Mouse (Mus musculus): Measurements from ENCODE around the gene Olfr348. TPM values are rescaled to one million over a fixed set of nuclear protein-coding genes. Genes with fewer than 3 reads are reported as not detected.

The Olfr348 gene
- polyA plus RNA-seq (2015; fragmentation: Nextera tagmentation; extraction: Ambion mirVana), result not detected in 2 replicates

GRCm38 (mm10) chr2:36783976-36784375, at the start of gene Olfr348:
Olfr348 (plus strand) TSS chr2:36784276.
- Histone ChIP-seq H3K9me3 (replicated peaks) (no peaks in the 10 kb centered on the region; the same call in 1 of the 2 replicates), H3K27ac (no peak within 1 kb of the TSS), H3K4me2 (no peak within 1 kb of the TSS), H3K9ac (no peak within 1 kb of the TSS), H3K4me3 (replicated peaks) (no peak within 1 kb of the TSS), H3K36me3 (no peaks in the 10 kb centered on the region), H3K27me3 (no peaks in the 10 kb centered on the region), H3K4me1 (replicated peaks) (no peaks in the 10 kb centered on the region)
- WGBS (ENCODE audit: insufficient replicate concordance), result 57% methylated on average over 2 of the region's 2 CpGs
- no peak for DNase-seq
- no peak for ATAC-seq (ENCODE audit: low read depth)

- Histone ChIP-seq H3K4me1 (replicated peaks) (no peaks in the 10 kb centered on the region), H3K9ac (no peak overlapping the region), H3K27me3 (no peaks in the 10 kb centered on the region), H3K27ac (no peak overlapping the region), H3K4me2 (no peak overlapping the region), H3K4me3 (replicated peaks) (no peak overlapping the region), H3K36me3 (no peaks in the 10 kb centered on the region), H3K9me3 (replicated peaks) (no peaks in the 10 kb centered on the region)
- 37% methylated on average over 3 of the region's 3 CpGs for WGBS (ENCODE audit: insufficient replicate concordance)
- ATAC-seq (ENCODE audit: low read depth) (no peak), DNase-seq (no peak)
Measured at GRCm38 (mm10) chr2:36736226-36736625, 47.9 kb upstream of the Olfr348 start.

- no peak within 1 kb of the TSS for H3K4me3 ChIP-seq (replicated peaks)
Measured at GRCm38 (mm10) chr2:36790238-36790637, 6.2 kb downstream of the Olfr348 start, which contains the start of gene Olfr50. Olfr50 (plus strand) TSS chr2:36790538.

GRCm38 (mm10) chr2:36816932-36817331, 32.9 kb downstream of the Olfr348 start, which contains the start of gene Olfr3:
Olfr3 (minus strand) TSS chr2:36817032.
- Histone ChIP-seq H3K4me3 (replicated peaks) (no peak within 1 kb of the TSS), H3K9ac (no peak within 1 kb of the TSS), H3K36me3 (no peaks in the 10 kb centered on the region), H3K4me1 (replicated peaks) (no peaks in the 10 kb centered on the region), H3K9me3 (replicated peaks) (peaks cover 8% of the 10 kb centered on the region; the same call in 1 of the 2 replicates), H3K27ac (no peak within 1 kb of the TSS), H3K27me3 (no peaks in the 10 kb centered on the region), H3K4me2 (no peak within 1 kb of the TSS)
- WGBS (ENCODE audit: insufficient replicate concordance), result 47% methylated on average over 1 of the region's 1 CpGs
- ATAC-seq (ENCODE audit: low read depth) (no peak), DNase-seq (no peak)

More at GRCm38 (mm10) chr2:36790238-36790637, 6.2 kb downstream of the Olfr348 start, which contains the start of gene Olfr50:
- Histone ChIP-seq H3K27ac (no peak within 1 kb of the TSS), H3K4me2 (no peak within 1 kb of the TSS), H3K9ac (no peak within 1 kb of the TSS), H3K9me3 (replicated peaks) (no peaks in the 10 kb centered on the region; the same call in 1 of the 2 replicates), H3K27me3 (no peaks in the 10 kb centered on the region), H3K4me1 (replicated peaks) (no peaks in the 10 kb centered on the region), H3K36me3 (no peaks in the 10 kb centered on the region)
- ATAC-seq (ENCODE audit: low read depth), result no peak
- no peak for DNase-seq
- WGBS (ENCODE audit: insufficient replicate concordance), result 51% methylated on average over 2 of the region's 2 CpGs

Other genes starting within 250 kb of the Olfr348 start
- not detected in 2 replicates for gene Olfr344, start 217.6 kb upstream of the Olfr348 start, polyA plus RNA-seq (2015; fragmentation: Nextera tagmentation; extraction: Ambion mirVana)
- not detected in 2 replicates for gene Olfr345, start 144.2 kb upstream of the Olfr348 start, polyA plus RNA-seq (2015; fragmentation: Nextera tagmentation; extraction: Ambion mirVana)
- gene Olfr346, start 98.5 kb upstream of the Olfr348 start, polyA plus RNA-seq (2015; fragmentation: Nextera tagmentation; extraction: Ambion mirVana), result not detected in 2 replicates
- gene Olfr347, start 52.4 kb upstream of the Olfr348 start, polyA plus RNA-seq (2015; fragmentation: Nextera tagmentation; extraction: Ambion mirVana), result not detected in 2 replicates
- not detected in 2 replicates for gene Olfr50, start 6.3 kb downstream of the Olfr348 start, polyA plus RNA-seq (2015; fragmentation: Nextera tagmentation; extraction: Ambion mirVana)
- gene Olfr3, start 32.8 kb downstream of the Olfr348 start, polyA plus RNA-seq (2015; fragmentation: Nextera tagmentation; extraction: Ambion mirVana), result not detected in 2 replicates
- gene Olfr350, start 62.0 kb downstream of the Olfr348 start, polyA plus RNA-seq (2015; fragmentation: Nextera tagmentation; extraction: Ambion mirVana), result not detected in 2 replicates
- gene Olfr351, start 78.4 kb downstream of the Olfr348 start, polyA plus RNA-seq (2015; fragmentation: Nextera tagmentation; extraction: Ambion mirVana), result not detected in 2 replicates
- not detected in 2 replicates for gene Olfr352, start 84.2 kb downstream of the Olfr348 start, polyA plus RNA-seq (2015; fragmentation: Nextera tagmentation; extraction: Ambion mirVana)
- gene Olfr353, start 108.7 kb downstream of the Olfr348 start, polyA plus RNA-seq (2015; fragmentation: Nextera tagmentation; extraction: Ambion mirVana), result not detected in 2 replicates
- gene Olfr354, start 121.4 kb downstream of the Olfr348 start, polyA plus RNA-seq (2015; fragmentation: Nextera tagmentation; extraction: Ambion mirVana), result not detected in 2 replicates
- not detected in 2 replicates for gene Olfr355, start 144.6 kb downstream of the Olfr348 start, polyA plus RNA-seq (2015; fragmentation: Nextera tagmentation; extraction: Ambion mirVana)
- gene Olfr356, start 152.8 kb downstream of the Olfr348 start, polyA plus RNA-seq (2015; fragmentation: Nextera tagmentation; extraction: Ambion mirVana), result not detected in 2 replicates
- gene Olfr357, start 209.6 kb downstream of the Olfr348 start, polyA plus RNA-seq (2015; fragmentation: Nextera tagmentation; extraction: Ambion mirVana), result not detected in 2 replicates
- not detected in 2 replicates for gene Olfr358, start 225.1 kb downstream of the Olfr348 start, polyA plus RNA-seq (2015; fragmentation: Nextera tagmentation; extraction: Ambion mirVana)